Mouse (Mus musculus): Measurements from ENCODE around the gene Ndufa13.
A peak's percentile ranks its signal among the peaks of the same experiment; 100 is the strongest.
"Not testable (repeated sequence)": the region's sequence is repeated elsewhere in the genome, so short reads cannot be mapped to it uniquely, and the experiment has no call there.

Ndufa13 gene

DNA sequence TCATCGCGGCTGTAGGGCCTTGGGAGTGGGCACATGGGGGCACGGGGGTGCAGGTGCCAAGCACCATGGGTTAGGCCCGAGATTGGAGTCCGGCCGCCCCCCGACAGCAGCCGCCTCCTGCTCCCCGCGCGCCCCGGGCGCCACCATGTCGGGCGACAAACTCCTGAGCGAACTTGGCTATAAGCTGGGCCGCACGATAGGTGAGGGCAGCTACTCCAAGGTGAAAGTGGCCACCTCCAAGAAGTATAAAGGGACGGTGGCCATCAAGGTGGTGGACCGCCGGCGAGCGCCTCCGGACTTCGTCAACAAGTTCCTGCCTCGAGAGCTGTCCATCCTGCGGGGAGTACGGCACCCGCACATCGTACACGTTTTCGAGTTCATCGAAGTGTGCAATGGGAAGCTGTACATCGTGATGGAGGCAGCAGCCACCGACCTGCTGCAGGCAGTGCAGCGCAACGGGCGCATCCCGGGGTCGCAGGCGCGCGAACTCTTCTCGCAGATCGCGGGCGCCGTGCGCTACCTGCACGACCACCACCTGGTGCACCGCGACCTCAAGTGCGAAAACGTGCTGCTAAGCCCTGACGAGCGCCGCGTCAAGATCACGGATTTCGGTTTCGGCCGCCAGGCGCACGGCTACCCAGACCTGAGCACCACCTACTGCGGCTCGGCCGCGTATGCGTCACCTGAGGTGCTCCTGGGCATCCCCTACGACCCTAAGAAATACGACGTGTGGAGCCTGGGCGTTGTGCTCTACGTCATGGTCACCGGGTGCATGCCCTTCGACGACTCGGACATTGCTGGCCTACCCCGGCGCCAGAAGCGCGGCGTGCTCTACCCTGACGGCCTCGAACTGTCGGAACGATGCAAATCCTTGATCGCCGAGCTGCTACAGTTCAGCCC, at the start of gene Ndufa13, which contains the start of the genes Tssk6 and Yjefn3:
Gene Ndufa13 (minus strand): TSS at position 396 of the 900 bp plus-strand sequence.
Gene Tssk6 (plus strand): TSS at position 22 of the 900 bp plus-strand sequence.
Gene Yjefn3 (minus strand): TSS at position 550 of the 900 bp plus-strand sequence.
- peak; percentile 46 for DNase-seq

DNA sequence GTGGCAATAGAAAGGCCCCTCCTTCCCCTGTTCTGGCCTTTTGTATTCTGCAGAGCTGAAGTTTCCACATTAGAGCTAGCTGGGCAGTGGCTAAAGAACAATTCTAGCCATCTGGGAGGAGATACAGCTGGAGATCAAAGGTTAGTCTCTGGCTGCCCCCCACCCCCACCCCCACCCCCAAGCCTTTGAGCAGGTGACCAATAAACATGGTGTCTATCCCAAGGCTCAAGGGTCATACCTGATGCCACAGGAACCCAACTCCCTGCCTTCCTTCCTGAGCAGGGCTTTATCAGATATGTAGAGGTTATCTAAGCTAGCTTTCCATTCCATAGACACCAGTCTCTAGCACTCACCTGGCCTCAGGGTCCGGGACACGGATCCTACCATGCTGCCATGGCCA, 47.9 kb upstream of the Ndufa13 start:
- no peak for DNase-seq

DNA sequence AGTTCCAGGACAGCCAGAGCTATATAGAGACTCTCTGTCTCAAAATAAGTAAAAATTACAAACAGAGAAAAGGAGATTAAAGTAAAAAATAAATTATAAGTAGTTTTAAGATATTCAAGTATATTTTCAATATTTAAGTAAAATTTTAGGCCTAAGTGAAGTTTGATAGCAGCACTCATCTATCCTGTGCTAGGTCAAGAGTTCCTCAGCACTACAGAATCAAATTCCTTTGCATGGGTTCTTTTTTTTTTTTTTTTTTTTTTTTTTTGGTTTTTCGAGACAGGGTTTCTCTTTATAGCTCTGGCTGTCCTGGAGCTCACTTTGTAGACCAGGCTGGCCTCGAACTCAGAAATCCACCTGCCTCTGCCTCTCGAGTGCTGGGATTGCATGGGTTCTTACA, 40.1 kb upstream of the Ndufa13 start:
- DNase-seq = not testable (repeated sequence)

DNA sequence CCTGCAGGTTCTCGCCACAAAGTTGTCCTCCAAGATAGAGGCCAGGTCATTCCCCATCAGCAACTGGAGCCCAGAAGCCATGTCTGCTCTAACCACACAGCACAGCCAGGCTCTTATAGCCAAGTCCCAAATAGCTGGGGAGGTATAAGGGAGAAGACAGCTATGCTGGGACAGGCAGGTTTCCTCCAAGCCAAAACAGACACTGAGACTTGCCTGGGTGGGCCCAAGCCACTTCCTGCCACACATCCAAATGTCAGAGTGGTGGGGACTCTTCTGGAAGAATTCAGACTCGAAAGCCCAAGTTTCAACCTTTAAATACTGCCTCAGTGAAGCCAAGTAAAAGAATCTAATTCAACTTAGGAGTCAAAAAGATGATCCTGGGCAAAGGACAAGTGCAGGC, 38.0 kb upstream of the Ndufa13 start:
- no peak for DNase-seq

DNA sequence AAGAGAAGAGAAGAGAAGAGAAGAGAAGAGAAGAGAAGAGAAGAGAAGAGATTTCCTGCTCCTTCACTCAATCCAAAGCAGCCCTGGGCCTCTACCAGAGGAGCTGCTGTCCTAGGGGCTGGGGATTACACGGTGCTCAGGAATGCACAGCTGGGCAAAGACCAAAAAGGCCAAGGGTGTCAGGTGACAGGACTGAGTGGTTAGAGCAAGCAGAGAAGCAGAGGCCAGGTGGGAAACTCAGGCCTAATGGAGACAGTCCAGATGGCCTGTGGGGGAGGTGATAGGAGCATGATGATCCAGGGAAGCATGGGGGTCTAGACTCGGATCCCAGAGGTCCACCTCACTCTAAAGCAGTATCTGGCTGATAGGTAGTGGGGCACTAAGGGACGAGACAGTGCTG, 37.3 kb upstream of the Ndufa13 start:
- no peak for DNase-seq

DNA sequence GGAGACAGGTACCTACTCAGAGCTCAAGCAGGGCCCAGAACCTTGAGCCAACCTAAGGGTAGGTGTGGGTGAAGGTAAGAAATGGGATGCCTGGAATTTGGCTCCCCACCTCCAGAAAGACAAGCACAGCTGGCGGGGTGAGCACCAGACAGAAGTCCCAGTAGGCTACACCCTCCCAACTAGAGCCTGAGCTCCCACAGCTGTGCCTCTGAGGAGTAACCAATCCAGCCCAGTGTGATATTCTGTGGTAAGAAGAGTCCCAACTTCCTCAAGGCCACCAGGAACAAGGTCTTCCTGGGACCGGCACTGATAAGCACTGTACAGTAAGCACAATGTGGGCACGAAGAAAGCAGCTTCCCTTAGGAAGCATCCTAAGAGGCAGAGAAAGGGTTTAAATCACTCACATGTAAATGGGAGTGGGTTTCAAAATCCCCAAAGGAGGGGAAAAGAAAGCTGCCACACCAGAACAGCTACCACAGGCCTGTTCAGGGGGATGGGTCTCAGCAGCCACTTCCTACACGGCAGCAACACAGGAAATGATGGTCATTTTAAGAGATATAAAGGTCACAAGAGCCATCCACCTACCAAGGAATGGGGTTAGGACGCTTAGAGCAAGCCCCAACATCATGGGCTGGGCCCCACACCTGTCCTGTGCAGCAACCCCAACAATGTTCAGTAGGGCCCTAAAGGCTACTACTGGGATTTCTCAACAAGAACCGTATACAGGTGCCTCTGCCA, 36.1 kb upstream of the Ndufa13 start:
- DNase-seq = no peak

DNA sequence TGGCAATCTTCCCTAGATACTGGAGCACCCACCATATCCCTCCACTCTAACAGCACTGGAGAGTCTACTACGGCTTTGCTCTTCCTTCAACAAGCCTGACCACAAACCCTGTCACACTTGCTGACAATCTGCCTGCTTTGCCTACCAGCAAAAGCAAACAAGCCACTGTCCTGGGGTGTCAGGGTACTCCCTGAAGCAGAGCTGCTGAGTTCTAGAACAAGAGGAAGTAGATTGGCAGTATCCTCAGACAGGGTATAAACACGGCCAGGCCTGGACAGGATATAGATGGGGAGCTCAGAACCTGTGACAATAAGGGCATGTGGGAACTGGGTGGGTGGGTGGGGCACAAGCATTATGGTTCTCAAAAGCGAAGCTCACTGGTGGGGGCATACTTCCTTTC, 35.1 kb upstream of the Ndufa13 start:
- no peak for DNase-seq

DNA sequence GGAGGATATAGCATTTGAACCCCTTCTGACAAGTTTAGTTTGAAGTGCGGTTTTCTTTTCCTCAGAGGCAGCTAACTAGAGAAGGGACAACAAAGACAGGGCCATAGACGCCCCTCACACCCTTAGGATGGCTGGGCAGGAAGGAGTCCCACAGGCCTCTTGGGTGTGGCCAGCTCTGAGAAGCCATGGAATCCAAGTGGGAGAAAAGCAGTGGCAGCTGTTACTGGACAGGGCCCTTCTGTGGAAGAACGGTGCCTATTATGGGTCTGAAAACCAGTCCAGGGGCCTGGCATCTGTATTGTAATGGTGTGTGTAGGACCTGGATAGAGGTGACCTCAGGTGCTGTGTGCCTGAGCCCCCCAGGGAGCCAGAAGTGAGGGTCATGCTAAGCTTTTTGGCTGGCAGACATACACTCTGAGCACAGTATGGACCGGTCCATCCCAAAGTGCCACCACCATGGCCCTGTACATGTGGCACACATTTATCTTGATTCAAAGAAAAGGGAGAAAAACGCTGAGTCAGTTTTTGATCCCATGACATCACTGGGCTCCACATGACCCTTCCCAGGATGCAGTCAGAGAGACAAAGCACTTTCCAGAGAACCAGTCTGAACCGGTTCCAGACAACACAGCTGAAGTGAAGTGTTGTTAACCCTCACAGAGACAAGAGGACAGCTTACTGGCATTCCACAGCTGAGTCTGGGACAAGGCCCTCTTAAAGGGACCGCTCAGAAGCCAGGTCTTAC, 33.9 kb upstream of the Ndufa13 start:
- DNase-seq = peak; percentile 71

DNA sequence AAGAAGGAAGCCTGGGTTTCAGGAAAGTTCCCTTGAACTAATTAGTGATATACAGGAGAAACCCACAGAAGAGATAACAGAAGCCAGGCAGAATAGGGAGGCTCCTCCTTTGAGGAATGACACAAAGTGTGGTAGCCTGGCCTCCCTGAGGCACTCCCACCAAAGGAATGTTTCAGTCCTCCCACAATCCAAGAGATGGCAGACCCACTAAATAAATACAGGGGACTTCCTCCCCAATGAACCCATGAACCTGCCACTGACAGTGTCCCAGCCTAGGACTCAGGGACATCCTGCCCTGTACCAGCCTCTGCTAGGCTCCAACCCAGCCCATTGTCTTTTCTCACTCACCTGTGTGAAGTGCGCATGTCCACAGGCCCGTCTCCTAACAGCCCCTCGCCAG, 33.1 kb upstream of the Ndufa13 start:
- DNase-seq = no peak

DNA sequence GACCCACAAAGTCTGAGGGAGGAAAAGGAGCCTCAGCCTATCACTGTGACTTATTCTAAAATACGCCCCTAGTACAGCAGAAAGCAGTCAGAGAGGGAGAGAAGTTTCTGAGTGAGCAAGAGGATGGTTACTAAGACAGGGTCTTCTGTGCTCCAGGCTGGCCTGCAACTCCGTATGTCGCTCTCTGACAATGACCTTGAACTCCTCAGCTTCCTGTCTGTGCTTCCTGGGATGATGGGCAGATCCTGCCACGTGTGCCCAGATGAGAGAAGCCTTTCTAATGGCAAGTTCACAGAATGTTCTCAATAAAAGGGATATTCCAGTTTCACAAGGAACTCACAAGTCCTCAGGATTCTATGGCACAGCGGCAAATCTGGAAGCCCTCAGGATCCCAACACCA, 32.2 kb upstream of the Ndufa13 start:
- no peak for DNase-seq

DNA sequence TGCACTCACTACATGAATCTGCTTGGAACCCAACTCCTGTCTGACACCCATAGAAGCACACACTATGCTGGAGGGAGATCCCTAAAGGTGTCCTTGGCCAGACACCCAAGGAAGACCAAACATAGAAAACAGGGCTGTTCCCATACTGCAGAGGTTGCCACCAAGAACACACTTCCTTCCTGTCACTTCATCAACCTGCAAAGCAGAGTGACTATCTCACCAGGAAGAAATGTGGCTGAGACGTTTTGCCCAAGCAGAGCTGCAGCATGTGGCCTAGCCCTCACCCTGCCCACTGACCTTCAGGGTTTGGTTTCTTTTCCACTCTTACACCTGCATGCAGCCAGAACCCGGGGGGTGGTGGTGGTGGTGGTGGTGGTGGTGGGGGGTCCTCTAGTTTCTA, 31.5 kb upstream of the Ndufa13 start:
- DNase-seq = no peak

DNA sequence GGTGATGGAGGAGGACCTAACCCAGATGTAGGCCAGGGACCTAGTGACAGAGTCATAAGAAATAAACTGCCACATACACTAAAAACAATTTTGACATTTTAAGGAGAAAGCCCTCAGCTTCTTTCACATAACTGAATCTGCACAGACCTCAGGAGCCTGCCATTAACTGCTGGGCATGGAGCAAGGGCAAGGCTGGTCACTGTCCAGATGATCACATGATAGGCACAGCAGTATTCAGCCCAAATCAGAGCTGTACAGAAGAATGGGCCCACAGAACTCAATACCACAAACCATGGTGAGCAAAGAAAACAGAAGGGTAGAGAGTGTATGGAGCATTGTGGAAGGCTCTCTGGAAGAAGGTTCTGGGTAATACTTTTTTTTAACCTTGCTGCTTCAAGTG, 24.5 kb upstream of the Ndufa13 start:
- no peak for DNase-seq

DNA sequence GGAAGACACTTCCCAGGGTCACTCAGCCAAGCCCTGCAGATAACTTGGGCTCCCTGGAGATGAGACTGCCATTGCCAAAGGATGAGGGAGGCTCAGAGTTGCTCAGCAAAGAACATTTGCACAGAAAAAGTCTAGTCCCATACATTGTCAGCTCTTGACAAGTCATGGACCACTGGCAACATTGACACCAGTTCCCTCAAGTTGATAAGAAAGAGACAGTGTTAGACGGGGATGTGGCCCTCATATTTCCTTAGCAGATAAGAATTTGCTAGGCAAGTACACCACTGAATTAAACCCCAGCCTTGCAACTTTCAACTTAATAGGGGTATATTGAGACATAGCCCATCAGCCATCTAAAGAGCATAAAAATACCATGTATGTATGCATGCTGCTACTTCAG, 21.6 kb upstream of the Ndufa13 start:
- DNase-seq = no peak

DNA sequence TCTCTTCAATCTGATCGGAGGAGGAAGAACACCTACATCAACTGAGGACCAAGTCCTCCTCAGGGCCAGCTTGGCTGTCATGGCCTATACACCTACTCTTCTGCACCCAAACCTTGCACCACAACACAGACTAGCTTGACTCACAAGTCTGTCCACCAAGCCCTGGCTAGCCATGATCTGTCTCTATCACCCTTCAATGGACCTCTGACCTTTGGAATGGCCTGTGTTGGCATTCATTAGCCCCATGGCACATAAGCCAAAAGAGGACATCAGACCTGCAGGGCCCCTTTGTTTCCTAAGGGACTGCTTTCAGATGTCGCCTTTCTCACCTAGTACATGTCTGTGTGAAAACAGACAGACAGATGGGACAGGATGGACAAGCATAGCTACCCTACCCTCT, 18.8 kb upstream of the Ndufa13 start:
- DNase-seq = no peak

DNA sequence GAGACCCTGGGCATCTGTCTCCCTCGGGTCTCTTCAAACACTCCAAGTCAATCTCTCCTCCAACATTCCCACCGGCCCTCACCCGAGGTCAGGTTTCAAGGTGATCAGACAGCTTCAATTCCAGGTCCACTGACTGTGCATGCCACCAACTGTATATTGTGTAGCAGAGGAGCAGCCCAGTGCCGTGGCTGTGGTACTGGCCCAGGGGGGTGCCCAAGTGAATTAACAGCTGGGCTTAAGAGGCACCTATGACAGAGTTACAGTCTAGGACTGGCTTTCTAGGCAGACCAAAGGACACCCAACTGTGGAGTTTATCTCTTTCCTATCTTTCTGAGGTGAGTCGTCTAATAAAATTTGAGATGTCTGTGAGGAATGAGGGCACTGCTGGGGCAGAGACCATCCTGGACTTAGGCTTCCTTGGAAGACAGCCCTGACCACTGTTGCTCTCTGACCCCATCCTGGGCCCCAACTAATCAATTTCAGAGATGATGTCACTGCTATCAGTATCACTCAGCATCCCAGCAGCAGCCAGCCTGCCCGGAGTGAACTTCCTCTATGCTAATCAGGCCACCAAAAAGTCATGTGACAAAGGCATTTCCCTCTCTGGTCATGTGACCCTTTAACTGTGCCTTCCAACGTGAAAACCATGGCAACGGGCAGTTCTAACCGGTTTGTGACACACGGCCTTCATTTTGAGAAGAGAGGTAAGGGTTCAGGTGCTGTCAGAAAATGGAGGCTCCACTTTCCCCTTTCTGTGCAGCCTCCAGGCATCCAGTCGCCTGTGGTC, 17.7 kb upstream of the Ndufa13 start:
- DNase-seq = peak; percentile 67

DNA sequence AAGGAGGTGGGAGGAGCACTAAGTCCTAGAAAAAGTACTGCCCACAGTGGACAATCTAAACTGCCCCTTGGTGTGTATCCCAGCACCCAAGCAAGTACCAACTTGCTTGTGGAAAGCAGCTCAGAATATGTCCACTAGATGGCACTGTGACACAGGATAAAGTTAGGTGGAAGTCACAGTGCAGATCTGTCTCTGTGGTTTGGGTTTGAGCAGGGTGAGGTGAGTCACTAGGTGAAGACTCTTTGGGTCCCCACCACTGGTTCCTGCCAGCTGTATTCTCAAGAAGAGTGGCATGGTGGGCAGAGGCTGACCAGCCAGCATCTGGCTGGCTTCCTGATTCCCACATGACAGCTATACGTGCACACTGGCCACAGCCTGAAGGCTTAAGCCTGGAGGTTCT, 16.7 kb upstream of the Ndufa13 start:
- DNase-seq = peak; percentile 73

DNA sequence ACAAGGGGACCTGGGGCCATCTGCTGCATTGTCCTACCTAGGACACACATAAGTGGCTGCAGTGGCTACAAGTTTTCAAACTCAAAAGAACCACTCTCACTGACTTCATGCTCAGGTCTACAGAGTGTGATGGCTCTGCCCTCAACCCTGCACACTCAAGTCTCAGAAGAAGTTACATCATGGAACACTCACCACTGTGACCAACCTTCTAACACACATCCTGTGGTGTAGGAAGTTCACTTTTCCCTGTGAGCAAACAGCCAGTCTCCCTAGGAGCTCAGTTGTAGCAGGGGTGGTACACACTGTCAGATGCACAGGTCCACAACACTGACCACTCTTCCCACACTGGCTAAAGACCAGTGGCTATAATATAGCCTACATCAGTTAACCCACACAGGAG, 16.1 kb upstream of the Ndufa13 start:
- DNase-seq = no peak

DNA sequence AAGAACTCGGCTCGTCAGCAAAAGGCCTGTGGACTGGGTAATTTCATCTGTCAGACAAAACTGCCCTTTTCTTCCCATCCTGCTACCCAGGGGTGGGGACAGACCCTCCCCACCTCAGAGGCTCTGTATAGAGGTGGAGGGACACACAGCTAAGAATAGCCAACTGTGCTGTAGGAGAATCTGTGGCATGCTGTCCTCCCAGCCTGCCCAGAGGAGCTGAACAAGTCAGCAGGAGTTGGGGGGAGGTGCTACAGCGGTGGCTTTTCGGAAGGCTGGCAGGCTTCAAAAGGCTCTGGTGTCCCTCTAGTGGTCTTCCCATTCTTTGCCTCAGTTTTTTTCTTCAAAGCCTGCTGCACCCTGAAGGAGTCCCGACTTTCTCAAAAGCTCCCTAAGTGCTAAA, 13.4 kb upstream of the Ndufa13 start:
- DNase-seq = no peak

DNA sequence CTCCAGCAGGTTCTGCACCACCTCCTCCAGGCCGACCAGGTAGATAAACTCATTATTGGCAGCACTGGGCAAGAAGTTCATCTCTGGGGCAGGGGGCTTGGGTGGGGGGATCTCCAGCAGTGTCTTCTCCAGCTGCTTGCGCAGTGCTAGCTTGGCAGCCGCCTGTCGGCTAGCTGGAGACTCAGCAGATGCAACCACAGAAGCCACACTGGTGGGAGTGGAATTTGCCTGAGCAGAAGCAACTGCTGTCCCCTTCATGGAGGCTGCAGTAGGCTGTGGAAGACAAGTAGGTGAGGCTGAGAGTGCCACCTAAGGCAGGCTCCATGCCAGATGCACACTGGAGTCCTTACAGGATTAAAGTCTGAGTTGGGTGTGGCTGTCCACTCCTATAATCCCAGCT, 12.2 kb upstream of the Ndufa13 start:
- no peak for DNase-seq

DNA sequence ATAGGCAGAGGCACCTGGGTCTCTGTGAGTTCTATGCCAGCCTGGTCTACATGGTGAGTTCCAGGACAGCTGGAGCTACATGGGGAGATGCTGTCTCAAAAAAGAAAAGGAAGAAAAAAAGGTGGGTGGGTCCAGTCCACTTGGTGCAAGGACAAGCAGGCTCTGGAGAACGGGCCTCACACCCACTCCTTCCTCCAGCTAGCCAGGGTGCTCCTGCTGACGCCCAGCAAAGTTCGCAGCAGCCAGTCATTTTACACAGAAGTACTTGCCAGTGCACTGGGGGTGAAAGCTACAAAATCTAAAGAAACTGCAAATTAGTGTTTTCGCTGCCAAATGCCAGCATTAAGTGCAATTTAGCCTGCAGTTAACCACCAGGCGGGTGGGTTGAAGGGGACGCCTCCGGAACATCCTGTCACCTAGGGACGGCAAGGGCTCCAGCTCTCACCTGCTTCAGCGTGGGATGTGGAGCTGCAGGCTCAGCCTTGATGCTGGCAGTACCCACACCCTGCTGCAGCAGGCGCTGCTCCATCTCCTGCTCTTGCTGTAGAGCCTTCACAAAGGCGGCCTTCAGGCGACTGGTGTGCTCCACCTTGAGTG, 10.2 kb upstream of the Ndufa13 start:
- DNase-seq = no peak

DNA sequence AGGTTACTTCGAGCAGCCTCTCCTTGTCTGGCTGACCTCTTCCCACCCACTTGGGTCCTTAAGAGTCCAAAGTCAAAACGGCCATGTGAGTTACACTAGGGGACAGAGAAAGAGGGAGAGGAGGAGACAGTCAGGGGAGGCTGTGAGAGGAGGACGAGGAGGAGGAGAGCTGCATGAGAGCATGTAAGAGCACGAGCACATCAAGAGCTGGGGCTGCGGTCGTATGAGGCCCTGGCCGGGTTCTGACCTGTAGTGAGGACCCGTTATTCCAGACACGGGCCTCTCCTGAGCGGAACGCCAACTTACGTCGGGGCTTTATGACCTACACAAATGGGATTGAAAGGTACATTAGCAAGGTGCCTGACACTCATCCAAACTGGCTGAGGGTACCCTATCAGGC, 9.6 kb upstream of the Ndufa13 start:
- no peak for DNase-seq

DNA sequence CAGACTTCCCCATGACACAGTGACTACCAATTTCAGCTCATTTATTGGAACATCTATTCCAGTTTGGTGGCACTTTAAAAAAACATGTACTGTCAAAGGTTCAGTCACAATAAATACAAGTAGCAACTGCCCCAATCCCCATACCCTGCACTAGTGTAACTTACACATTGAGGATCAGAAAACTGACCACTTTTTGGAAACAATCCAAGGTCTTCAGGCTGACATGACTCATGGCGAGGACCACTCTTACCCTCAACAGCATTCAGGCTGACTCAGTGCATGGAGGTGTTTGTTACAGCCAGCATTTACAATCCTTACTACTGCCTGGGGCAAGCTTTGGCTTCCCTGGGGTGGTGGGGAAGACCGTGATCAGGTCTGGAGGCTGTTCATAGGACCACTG, 4.7 kb upstream of the Ndufa13 start:
- no peak for DNase-seq

All from layer of hippocampus, adult 9-11 months (tissue).